Mouse (Mus musculus) embryo, embryonic 11.5 days (tissue): ENCODE measurements around the gene Spata31d1a.
"Not testable (repeated sequence)": the region's sequence is repeated elsewhere in the genome, so short reads cannot be mapped to it uniquely, and the experiment has no call there.

Source experiments
- DNase-seq: peaks from one replicate; pipeline ENCODE4 v3.0.0-alpha.2; 2012; ENCODE audit warnings: low read depth, low spot score

The Spata31d1a gene

DNA sequence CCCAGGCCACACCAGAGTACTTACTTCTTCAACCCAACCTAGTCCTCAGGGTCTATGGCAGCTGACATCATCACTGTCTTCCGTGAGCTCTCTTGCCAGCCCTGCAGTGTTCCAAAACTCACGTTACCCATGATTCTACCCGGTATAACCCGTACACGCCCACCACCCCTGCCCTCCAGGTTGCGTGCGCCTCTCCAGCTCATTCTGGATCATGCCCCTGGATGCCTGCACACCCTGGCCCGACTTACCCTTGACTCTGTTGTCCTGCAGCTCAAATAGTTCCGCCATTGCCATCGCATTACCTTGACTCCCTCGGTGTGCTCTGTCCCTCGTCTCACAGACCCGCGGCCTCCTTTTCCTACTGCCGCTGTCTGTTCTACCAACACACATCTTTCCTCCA lies at the start of gene Spata31d1a:
Gene Spata31d1a, minus strand, starts transcription at position 101 of the 400 bp plus-strand sequence.
- no peak for DNase-seq

DNA sequence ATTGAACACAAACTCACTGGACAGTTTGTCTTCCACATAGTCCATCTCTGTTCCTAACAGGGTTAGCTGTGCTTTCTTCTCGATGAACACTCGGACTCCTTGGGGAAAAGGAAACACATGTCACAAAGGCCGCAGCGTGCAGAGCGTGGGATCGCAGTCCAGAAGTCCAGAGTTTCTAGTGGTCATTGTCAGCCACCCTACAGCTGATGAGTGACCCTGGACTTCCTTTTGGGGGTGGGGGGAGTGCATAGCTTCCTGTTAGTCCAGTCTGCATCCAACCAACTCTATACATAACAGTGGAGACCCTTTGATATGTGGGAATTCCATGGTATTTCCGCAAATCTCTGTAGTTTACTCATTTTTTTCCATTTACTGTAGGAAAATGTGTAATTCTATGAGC lies 46.8 kb upstream of the Spata31d1a start:
- DNase-seq: no peak

DNA sequence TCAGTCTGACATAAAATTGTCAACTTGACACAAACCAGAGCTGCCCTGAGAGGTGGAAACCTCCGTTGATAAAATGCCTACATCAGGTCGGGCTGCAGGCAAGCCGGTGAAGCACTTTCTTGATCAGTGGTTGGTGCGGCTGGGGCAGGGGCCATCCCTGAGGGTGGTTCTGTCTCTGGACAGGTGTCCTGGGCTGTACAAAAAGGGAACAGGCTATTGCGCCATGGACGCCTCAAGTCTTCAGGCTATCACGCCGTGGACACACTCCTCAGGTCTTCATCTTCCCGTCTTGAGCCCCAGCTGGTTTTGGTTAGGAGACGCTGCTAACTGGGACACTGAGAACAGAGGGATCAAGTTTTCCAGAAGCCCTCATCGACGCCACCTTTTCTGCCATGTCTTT lies 40.2 kb upstream of the Spata31d1a start:
- no peak for DNase-seq

DNA sequence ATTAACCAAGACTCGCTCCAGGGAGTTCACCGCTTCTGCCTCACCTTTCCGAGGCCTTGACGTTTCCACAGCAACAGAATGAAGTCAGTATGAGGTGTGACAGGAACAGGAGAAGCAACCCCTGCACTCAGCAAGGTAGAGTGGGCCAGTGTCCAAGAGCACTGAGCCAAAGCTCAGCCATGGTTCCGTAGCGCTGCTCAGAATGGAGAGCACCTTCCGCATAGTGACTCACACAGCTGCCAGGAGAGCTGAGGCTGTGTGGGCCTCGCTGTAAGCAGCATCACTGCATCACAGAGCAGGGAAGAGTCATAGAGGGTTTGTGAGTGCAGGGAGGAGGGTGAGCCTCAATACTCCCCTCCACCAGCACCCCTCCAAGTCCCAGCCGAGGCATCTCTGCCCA lies 36.6 kb upstream of the Spata31d1a start, which contains the start of gene 1700014D04Rik:
Gene 1700014D04Rik, minus strand, starts transcription at position 42 of the 400 bp plus-strand sequence.
- no peak for DNase-seq

DNA sequence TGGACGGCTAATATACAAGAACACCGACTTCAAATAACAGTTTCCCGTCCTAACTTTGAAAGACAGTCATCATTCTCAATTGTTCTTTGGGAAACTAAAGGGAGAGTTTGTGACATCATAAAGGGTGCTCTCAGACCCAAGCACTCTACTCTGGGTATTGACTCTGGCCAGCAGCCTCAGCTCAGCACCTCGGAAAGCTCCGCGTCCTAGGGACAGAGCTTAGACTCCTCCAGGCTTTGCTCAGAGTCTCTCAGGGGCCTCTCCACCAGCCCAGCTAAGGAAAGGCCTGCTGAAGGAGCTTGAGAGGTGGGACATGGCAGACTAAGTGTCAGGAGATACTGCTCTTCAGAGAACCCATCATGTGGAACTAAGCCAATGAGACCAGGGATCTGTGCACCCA lies 36.0 kb upstream of the Spata31d1a start:
- no peak for DNase-seq

DNA sequence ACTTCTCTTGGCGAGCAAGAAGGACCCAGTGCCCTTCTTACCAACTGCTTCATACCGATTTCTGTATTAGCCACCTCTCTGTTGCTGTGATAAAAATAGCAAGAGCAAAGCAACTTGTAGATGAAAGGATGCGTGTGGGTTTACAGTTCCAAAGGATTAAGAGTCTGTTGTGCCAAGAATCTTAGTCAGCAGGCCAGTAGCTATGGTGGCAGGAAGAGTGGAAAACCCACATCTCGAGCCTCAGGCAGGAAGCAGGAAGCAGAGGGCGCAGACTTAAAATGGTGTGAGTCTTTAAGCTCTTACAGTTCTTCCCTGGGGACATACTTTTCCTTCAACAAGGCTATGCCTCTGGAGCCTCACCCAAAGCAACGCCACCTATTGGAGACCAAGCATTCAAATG lies 35.3 kb upstream of the Spata31d1a start:
- no peak for DNase-seq

DNA sequence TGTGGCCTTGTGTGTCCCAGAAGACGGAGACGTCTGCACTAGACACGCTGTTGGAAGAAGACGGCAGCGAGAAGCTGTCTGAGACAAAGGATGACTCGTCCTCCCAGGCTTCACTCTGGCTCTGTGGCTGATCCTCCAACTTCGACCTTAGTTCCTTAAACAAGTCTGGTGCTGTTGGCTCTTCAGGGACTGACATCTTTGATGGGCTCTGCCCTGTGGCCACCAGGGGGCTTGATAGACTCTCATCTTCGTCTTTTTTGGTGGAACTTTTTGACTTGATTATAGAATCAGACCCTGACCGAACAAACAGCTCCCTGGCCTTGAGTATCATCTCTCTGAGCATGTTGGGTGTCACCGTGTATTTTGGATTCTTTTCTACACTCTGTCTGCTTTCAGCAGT lies 31.6 kb upstream of the Spata31d1a start:
- no peak for DNase-seq

DNA sequence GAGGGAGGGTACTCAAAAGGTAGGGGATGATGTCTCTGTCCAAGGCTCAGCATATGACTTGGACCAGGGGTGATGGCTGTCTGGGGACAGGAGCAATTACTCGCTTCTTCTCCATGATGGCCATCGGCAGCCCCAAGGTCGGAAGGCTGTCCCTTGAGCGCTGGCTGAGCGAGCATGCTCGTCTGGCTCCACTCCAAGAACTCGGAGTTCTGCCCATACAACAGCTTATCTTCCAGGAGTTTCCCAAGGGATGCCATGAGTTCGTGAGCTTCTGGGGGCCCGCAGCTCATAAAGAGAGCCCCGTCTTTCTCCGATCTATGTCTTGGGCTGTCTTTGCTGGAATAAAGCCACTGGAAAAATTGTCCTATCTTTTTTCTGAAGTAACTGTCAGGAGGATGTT lies 31.0 kb upstream of the Spata31d1a start:
- no peak for DNase-seq

DNA sequence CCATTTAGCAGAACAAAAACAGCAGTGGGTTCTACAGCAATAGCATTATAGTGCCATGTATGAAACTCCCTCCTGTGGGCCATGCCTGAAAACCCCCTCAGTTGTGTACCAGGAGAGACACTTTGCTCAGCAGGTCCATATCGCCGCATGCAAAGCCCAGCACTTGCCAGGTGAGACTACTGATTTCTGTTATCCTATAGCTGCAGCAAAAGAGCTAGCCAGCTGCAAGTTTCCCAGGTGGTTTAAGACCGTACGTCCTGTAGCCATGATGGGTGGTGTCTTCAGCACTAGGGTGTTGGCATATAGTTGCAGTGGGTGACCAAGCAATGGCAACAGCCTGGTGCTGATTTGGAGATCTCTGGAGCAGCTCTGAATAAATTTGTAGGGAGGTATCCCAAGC lies 29.3 kb upstream of the Spata31d1a start:
- DNase-seq: no peak

DNA sequence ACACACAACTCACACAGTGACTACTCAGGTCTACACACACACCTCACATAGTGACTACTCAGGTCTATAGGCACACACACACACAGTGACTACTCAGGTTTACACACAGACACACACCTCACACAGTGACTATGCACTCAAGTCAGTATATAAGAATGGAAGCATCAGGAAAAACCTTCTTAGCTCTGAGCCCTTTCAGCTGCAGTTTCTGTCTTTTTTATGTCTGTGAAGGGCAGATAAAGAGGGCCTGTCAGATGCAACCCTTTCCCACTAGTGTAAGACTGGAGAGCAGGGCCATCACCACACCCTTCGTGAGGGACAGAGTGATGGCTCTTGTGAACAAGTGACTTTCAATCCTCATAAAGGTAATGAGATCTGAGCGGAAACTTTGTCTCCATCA lies 28.3 kb upstream of the Spata31d1a start:
- DNase-seq: no peak

DNA sequence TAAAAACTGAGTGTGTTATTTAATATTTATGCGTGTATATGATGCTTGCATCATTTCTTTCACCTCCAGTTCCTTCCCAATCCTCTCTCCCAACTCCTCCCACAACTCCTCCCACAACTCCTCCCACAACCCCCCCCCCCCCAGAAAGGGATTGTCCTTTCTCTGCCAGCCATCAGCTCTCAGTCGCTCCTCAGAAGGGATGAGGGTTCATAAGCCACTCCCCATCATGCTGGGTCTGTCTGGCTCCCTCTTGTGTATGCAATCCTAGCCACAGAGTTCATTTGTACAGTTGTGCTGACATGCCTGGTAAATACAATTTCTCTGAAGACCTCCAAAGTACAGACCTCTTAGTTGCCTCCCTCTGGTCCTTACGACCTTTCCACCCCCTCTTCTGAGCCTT lies 25.1 kb upstream of the Spata31d1a start:
- DNase-seq: no peak

DNA sequence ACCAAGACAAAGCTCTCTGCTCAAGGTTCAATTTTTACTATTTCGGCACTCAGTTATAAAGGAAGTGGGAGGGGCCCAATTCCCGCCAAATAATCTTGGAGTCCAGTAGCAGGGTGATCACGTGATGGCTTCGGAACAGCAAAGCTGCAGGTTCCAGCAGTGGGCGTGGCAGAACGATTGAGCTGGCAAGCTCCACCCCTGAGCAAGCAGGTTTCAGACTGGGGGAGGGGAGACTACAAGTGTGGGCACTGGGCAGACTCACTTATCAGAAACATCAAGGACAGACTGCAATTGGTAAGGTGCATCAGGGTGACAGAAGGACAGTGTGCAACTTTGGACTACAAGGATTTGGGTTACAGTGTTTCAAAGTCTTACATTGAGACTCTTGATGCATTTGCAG lies 24.2 kb upstream of the Spata31d1a start:
- DNase-seq: not testable (repeated sequence)

DNA sequence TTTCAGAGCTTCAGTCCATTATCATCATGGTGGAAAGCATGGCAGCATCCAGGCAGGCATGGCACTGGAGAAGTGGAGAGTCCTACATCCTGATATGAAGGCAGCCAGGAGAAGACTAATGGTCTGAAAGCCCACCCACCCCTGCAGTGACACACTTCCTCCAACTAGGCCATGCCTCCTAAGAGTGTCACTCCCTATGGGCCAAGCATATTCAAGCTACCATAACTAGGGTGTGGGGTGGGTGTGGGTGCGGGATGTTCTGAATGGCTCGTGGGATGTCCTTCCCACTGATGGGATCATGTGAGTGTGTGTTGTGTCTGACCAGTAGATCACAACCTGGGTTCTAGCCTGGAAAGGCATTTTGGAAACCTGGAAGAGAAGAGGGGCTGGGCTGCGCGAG lies 23.8 kb upstream of the Spata31d1a start:
- DNase-seq: no peak

DNA sequence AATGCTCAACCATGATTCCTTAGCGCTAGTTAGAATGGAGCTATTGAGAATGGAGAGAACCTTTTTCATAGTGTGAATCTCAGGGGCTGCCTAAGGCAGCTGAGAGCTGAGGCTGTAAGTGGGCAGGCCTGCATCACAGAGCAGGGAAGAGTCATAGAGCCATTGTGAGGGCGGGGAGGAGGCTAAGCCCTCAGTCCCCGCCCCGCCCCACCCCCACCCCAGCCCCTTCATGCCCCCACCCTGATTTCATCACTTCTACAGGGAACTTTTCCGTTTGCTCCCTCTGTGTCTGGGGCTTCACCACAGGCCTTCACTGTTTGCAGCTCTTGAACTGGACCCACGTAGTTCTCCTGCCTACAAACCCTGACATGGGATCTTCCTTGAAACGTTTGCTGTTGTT lies 21.5 kb upstream of the Spata31d1a start, which contains the start of gene Spata31d1d:
Gene Spata31d1d, minus strand, starts transcription at position 101 of the 400 bp plus-strand sequence.
- DNase-seq: no peak

DNA sequence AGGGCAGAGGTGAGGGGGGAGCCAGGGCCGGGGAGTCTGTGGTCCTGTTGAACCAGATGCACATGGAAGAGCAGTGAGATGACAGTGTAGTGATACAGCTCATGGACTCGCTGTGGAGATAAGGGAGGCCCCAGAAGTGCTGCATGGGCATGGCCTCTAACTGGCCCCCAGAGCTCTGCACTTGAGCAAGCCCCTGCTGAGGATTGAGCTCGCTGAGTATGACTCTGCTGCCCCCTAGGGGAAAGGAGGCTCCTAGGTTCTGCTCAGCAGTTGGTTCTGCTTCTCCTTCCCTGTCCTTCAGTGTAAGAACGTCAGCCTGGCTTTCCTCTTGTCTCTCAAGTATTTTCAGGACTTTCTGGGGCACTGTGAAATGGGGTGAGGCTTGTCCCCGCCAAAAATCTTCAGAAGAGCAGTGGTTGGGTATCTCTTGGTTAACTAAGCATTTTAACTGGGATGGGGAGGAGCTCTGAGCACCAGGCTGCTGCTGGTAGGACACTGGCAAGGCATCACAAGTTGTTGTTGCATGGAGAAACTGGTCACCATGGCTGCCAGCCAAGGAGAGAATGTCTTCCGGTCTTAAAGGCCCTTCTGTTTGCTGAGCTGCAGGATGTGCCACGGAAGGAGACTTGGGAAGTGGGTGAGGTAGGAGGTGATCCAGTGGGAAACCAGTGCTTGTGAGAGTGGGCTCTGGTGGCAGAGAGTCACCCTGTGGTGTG lies 18.4 kb upstream of the Spata31d1a start:
- peak; percentile 79 for DNase-seq

DNA sequence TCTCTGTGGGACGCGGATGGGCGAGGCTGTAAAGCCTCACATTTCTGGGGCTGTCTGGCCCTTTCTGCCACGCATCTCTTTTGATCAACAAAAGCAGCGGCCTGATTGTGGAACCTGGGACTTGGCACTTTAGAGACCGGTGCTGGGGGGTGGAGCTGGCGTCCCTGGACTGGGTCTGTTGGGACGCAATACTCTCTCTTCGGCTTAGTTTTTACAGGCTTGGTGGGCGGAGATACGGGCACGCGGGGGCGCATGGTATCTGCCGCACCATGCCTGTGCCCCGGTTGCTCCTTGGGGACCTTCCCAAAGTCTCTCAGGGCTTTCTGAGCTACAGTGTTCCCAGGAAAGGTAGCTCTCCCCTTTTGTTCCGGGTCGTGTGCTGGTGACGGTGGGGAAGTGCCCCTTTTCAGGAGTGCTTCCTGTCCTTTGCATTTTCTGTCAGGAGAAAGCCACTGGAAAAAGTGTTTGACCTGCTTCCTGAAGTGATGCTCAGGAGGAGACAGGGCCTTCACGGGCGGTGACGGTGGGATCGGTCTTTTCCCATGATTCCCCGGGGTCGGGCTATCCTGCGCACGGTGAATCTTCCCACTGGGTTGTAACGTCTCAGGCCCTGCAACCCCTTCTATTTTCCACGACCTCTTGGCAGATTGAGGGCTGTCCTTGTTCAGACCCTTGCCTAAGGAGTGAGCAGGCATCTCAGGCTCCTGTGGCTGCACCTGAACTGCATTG lies 16.2 kb upstream of the Spata31d1a start:
- no peak for DNase-seq

DNA sequence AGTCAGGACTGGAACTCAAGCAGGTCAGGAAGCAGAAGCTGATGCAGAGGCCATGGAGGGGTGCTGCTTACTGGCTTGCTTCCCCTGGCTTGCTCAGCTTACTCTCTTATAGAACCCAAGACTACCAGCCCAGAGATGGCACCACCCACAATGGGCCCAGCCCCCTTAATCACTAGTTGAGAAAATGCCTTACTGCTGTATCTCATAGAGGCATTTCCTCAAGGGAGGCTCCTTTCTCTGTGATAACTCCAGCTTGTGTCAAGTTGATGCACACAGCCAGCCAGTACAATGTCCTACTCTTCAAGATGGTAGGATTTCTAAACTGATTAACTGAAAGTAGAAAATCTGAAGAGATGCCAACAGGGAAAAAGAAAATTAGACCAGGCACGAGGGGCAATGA lies 12.0 kb upstream of the Spata31d1a start:
- not testable (repeated sequence) for DNase-seq

DNA sequence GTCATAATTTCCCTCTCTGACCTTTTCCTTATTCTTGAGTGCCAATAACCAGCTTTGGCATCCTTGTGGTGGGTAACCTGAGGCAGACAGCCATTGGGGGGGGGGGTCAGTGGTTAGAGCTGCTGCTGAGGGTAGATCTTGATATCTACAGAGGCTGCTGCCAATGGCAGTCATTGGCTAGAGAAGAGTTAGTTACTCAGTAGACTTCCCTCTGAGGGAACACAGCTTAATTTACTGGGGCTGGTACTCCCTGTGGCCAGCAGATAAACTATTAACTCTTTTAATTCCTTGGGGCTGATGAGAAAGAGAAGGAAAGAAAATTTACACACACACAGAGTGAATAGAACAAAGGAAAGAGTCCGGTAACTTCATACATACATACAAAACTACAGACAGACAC lies 9.3 kb upstream of the Spata31d1a start:
- no peak for DNase-seq

DNA sequence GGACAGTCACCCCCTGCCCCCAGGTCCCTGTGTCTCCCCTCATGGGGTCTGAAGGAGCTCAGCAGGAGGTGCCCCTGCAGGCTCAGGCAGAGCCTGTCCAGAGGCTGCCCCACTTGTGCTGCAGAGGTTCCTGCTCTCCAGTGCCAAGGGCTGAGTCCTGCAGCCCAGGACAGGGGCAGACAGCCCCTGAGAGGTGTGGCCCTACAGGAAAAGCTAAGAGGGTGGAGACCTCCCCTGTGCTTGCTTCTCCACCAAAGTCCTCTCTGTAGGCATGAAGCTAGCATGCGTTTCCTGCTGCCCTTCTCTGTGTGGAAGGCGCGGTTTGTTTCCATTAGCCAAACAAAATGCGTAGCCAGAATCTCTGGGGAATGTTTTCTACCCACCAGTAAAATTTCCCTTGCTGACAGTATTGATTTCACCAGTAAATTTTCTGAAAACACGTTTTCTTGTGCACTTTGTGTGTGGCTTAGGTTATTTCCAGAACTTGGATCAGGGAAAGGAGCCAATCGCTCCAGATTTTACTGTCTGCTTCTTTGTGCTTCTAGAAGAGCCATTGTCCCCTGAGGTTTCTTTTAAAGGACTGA lies 8.8 kb upstream of the Spata31d1a start:
- not testable (repeated sequence) for DNase-seq

DNA sequence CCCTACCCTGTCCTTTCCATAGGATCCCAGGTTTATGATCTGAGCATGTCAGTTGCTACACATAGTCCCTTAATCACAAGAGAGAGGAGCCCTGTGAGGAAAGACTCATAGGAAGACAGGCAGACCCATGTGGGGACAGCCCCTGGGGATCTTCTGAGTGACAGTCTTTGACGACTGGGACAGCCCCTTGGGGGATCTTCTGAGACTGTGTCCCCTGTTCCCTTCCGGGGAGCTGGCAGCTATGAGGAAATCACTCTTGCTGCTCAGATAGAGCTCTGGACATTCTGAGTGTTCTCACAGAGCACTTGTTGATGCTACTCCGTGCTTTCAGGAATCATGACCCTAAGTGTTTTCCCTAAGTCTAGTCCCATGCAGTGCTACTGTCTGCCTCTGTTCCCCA lies 3.6 kb upstream of the Spata31d1a start:
- DNase-seq: no peak

DNA sequence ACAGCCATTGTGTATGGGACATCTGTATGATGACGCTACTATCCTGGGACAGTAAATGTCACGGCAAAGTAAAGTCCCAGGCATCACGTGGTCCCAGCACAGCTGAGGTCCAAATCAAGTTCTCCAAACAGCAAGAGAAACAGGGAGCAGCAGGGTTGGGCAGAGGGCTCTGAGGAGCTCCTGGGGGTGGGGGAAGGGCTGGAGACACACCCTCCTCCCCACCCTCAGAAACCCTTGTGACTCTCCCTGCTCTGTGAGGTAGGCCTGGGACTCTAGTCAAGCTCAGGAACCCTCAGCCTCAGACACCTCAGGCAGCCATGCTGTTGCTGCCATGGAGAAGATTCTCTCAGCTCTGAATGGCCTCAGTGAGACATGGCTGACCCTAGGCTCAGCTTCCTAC lies 1.9 kb upstream of the Spata31d1a start, which contains the start of gene Spata31d1b:
Gene Spata31d1b, plus strand, starts transcription at position 301 of the 400 bp plus-strand sequence.
- not testable (repeated sequence) for DNase-seq

DNA sequence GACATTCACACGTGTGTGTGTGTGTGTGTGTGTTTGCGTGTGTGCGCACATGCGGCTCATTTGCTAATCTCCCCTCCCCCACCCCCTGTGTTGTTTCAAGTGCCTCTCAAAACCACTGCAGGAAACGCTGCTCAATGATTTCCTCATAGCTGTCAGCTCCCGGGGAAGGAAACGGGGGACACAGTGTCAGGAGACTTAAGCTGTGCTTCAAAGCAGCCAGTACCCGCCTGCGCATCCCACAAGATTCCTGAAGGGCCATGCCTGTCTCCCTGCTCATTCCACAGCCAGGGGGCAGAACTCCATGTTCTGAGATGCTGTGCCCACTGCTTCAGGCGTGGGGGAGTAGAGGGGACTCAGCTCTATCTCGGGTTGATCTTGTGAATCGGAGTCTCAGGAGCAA lies 5.6 kb downstream of the Spata31d1a start:
- no peak for DNase-seq

DNA sequence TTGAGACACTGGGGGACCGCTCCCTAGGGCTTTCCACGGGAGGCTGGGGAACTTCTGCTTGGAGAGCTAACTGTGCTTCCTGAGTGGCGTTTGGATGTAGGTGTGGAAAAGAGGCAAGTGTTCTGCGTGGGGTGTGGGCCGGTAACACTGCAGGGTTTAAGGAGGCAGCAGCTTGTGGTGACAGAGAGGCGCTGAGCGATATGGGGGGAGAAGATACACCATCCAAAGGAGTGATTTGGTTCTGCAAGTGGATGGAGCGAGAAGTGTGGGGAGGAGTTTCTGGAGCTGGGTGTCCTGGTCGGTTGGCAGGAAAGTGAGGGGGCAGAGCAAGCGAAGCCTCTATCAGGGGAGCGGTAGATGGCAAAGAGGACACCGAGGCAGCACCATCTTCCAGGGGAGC lies 6.6 kb downstream of the Spata31d1a start:
- DNase-seq: no peak
